Mouse (Mus musculus): ENCODE data around the gene Sirt7.

The Sirt7 gene

DNA sequence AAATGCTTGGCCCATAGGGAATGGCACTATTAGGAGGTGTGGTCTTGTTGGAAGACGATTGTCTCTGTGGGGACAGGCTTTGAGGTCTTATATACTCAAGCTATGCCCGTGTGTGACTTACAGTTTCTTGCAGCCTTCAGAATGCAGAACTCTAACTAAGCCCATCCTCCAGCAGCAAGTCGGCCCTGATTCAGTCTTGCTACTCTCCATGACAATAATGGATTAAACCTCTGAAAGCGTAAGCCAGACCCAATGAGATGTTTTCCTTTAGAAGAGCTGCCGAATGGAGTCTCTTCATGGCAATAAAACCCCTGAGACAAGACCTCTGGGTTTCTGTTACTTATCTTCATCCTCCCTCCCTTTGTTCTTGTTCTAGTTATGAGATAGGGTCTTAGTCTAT, 9.8 kb upstream of the Sirt7 start:
- no peak for DNase-seq

DNA sequence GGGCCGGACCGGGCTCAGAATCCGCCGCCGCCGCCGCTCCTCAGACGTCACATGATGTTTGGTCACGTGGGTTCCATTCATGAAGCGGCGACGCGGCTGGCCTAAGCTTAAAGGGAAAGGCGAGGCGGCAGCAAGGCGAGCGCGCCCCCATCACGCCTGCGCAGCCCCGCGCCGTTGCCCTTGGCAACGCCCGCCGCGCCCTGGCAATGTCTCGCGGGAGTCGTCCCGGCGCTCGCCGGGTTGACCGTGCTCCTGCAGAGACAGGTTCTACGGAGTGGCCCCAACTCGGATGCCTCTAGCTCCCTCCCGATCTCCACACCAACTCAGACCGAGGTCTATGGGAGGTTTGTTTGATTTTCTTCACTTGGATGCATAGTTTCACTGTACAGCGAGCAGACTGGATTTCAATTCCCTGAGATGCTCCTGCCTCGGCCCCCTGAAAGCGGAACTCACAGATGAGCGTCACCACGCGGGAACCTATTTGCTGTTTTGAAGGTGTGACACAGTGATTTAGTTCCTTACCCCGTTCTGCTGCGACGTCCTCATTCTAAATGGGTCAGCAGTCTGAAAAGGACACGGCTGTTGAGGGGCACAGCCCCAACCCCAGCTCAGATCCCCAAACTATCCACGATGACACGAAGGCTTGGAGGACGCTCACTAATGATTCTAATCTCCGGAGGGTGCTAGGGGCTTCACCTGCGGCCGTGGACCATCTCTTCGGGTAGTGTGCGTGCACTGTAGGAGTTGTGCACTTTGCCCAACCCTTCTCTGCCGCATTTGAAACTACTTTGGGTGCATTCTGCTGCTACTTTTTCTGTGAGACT, 8.7 kb upstream of the Sirt7 start, which contains the start of gene Mafg:
Mafg (minus strand) TSS at position 81 of the 824 bp plus-strand sequence.
- DNase-seq: peak; percentile 94

DNA sequence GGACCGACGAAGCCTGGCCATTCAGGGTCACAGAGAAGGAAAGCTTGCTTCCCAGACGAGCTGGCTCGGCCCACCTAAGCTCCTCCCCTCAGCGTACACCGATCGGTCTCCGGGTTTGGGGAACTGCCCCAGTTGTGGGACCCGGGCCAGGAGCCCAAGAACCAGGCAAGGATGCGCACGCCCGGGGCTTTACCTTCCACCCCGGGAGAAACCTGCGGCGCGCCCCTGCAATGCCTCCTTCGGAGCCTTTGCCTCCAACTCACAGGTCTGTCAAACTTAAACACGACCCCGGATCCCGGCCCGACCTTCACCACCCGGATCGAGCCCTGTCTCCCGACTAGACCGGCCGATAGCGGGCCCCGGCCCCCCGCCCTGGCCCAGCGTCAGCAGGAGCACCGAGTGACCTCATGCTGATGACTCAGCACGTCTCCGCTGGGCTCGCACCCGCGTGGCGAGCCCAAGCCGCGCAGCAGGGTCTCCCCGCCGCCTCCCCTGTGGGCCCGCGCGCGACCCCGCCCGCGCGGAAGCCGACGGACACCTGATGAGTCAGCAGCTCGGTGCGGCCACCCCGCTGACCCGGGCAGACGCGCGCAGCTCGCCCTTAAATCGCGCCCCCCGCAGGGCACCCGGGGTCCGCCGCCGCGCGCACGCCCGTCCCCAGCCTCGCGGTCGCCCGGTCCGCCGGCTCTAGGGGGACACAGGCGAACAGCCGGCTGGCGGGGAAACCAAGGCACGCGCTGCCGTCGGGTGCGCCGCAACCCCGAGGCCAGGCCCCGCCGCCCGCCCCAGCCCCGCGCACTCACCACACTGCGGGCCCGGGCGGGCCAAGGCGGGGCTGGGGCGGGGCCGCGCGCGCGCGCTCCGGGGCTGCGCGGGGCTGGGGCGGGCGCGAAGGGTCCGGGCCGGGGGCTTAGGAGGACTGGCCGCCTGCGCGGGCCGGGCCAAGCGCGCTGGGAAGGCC, 7.8 kb upstream of the Sirt7 start:
- peak; percentile 68 for DNase-seq

DNA sequence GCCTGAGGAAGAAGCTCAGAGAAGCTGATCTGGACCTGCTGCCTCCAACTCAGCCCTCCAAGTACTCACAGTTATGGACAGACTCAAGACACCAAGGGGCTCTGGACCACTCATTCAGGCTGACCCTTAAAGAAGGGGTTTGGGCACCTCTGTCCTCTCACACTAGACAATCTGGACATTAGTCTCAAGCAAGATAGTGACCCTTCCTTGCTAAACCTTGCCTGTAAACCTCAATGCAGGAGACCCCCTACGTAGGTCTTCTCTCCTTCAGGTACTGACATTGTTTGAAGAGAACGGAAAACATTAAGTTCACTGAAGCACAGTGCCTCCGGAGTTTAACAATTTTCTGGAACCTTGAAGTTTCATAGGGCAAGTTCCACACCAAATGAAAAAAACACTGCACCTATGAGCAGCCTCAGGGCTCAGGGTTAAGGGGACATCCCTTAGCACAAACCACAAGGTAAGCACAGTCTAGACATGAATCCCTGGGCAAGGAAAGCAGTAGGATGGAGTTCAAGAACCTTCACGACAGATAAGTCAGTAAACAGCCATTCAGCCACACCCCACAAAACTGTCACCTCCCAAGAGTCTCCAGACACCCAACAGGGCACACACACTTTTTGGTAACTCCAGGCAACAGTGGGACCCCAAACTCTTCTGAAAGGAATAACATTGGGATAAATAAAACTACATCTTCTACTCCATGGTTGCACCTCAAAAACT, 6.8 kb upstream of the Sirt7 start:
- no peak for DNase-seq

DNA sequence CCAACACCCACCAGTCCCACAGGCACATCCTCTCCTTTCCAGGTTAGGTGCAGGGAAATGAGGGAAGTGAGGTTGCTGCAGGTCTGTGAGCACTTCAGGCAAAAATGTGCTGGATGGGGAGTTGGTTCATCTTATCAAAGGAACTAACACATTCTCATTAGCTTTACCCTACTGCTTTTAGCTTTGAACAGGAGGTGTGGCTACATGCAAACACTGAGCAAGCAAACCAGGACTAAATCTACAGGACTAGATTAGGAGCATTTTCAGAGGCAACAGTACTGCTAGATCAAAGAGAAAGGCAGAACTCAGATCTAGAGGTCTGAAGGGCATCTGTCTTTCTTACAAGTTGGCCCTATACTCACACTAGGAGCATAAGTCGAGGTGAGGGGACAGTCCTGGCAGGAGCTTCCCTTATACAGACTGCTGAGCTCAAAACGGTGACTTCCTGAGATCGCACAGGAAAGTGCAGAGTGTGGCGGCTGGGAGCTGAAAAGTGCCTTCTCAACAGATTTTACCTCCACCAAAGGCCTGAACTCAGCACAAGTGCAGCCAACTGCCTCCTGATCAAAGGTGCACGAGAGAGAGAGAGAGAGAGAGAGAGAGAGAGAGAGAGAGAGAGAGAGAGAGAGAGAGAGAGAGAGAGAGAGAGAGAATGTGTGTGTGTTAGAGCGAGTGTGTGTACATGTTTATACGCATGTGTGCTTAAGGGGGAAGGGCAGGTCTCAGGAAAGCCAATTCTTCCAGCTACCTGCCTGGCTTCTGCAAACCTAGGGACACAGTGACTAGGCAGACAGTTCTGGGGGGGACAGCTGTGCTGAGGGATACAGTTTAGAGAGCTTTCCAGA, 6.1 kb upstream of the Sirt7 start:
- DNase-seq: no peak

DNA sequence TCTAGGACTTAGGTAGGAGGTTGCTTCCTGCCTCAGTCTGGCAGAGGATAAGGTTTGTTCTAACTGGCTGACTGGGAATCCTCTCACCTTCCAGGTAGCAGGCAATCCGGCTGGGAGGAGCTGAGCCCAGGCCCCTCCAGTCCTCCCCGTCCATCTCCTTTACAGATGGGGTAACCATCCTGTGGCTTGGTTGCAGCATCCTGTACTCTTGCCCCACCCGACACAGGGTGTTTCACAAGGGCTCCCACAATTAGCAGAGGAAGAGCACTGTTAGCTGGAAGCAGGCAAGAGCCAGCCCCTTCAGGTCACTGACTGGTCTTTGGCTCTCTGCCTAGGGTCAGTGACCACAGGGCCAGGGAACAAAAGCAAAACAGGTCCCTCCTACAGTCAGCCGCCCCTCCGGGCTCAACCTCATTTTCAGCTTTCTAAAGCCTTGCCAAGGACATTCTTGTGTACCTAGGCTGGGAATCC, 5.4 kb upstream of the Sirt7 start:
- no peak for DNase-seq

DNA sequence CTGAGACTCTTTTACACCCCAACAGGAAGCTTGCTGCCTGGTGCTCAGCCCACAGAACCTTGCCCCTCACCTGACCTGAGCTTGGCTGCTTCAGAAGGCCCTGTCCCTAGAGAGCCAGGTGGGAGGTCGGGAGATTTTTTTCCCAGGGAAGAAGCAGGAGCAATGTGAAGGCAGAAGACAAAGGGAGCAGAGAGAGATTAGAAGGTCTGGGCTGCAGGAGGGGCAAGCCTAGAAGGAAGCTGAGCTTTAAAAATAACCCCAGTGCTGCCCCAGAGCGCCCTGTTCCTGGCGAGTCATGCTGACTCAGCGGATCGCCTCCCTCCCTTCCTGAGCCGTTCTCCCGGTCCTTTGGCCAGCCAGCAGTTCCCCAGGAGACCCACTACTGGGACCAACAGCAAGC, 4.9 kb upstream of the Sirt7 start:
- no peak for DNase-seq

DNA sequence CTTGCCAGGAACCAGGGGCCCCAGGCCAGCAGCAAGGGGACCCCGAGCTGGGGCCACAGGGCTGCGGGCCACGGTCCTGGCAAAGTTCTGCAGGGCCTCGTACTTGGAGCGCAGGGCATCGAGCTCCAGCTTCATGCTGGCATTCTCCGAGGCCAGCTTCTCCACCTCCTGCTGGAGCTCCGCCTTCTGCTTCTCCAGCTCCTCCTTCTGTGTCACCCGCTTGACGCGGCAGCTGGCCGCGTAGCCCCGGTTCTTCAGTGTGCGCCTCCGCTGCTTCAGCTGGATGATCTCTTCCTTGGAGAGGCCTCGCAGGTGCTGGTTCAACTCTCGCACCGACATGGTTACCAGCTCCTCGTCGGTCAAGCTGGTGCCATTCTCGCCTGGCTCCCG, 4.3 kb upstream of the Sirt7 start:
- no peak for DNase-seq

DNA sequence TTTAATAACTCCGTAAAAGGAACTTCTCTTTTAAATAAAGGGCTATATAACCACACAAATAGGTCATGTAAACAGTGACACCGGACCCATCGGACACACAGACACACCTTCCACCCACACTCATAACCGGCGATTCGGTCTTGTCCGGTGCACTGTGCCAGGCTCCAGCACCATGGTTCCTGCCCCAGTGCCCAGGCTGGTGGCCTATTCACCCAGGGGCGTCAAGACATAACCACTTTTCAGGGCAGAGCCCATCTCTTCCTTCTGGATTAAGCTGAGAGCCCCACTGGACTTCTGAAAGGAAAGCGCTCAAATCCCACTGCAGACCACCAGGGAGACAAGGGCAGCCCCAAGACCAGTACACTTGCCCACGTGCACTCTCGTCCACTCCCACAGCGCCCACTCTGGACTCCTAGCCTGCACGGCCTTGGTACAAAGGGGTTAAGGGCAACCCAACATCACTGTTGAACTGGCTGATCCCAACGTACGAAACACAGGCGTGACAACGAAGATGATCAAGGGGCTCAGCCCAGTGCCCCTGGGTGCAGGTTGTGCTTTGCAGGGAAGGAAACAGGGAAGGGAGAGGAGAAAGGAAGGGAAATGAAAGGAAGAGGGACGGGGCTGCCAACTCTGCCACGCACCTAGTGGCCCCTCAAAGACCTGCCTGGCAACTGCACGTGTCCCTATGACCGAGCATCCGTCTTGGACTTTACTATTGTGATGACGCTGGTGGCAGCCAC, 3.7 kb upstream of the Sirt7 start:
- no peak for DNase-seq

DNA sequence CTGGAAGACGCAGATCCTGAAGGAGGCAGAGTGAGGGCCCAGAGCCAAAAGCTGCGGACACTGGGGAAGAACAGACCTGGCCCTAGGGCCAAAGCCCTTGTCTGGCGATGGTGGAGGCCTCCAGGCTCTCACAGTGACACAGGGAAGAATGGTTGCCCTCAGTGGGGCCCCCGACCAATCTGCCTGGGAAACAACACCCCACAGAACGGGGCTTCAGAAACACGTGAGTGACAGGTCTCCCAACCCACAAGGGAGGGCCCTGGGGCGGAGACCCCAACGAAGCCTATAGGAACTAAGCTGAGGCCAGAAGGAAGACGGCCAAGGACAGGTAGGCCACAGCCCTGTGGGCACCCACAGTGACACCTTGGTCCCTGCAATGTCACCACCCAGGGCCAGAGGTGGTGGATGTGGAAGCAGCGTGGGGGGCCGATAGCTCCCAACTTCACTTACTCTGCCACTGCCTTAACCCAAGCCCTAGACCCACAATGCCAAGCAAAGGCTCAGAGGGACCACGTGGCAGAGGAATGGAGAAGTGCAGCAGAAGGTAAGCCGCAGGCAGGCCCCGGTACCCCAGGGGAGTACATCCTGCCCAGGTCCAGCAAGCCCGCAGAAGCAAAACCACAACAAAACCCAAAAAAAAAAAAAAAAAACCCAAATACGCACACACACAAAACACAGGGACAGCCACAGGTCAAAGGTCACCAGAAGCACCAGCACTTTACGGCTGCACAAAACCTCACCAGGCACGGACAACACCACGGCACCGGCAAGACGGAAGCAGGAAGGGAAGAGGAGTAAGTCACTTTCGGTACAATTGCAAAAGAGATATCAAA, 2.6 kb upstream of the Sirt7 start:
- DNase-seq: no peak

DNA sequence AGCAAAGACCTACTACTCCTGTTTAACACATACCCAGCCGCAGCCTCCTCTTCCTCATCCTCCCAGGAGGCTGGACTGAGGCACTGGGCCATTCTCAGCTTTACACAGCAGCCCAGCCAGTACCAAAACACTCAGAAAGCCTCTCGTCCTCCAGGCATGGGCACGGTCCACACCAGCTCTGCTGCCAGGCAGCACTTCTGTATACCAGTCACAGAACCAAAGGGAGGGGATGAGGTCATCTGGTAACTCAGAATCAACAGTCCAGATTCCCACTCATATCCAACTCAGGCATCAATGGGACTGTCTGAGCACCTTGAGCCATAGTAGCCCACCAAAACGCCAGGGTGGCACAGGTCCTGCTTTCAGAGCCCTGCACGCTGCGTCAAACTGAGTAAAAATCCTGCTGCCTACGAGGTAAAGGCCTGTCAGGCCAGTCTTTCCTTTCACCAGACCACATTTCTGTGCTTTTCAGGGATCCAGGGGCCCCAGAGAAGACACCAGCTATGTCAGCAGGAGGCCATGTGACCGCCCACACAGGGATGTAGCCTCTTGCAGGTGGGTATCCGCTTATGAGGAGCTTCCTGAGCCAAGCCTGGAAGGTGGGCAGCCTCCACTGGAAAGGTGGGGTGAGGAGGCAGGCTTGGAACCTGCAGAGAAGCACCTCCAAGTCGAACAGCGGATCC, 1.9 kb upstream of the Sirt7 start:
- DNase-seq: no peak

DNA sequence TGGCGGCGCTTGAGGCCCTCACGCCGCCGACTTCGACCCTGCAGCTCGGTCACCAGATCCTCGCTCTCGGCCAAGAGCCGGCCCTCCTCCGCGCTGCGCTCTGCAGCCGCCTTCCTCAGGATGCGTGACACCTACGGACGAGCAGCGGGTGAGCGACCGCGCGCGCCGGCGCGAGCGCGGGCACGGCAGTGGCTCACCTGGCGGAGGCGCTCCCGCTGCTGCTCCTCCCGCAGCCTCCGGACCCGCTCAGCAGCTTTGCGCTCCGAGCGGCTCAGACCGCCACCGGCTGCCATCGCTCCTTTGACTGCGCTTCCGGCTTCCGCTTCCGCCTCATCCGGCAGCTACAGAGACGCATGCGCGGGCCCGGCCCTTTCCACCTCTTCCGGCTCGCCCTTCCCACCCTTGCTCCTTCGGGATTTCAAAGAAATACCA, 344 bp downstream of the Sirt7 start:
- DNase-seq: peak; percentile 85

DNA sequence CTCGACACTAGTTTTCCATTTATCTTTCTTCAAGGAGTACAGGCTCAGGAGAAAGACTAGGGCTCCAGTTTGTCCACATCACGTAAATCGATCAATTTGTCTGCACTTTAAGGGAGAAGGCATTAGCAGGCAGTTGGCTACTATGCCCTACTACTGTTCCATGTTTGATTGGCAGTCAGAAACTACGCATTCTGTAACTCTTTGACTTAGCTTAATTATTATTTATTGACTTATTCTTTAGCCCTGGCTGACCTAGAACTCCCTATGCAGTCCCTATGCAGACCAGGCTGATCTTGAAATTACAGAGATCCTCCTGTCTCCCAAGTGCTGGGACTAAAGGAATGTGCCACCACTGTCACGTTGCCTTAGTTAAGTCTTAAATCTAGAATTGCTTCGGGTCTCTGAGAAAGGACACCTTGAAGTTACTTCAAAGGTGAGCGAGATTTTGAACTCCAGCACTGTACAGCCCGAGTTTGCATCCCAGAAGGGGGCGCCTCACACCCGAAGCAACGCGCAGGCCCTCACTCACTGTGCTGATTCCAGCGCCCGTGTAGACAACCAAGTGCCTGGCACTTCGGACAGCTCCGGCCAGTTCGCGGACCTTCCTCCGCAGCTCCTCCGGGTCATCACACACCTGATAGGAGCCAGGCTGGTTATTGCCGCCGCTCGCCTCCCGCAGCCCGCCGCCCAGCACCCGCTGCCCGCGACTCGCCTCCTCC, 920 bp downstream of the Sirt7 start:
- DNase-seq: peak; percentile 71

DNA sequence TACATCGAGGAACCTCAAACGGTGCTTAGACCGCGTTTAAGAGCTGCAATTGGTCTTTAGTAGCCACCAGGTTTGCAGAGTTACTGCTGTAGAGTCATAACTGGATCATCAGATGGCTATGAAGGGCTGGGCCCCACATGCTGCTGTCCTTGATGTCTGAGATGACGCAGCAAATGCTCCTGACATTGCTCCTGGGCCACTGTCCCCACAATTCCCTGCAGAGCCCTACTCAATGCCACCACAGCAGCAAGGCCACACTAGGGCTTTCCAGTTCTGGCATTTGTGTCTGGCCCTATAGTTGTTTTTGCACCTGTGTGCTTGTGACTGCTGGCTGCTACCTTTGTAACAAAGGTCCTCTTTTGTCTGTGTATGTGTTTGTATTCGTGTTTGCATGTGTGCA, 2.2 kb downstream of the Sirt7 start:
- no peak for DNase-seq

DNA sequence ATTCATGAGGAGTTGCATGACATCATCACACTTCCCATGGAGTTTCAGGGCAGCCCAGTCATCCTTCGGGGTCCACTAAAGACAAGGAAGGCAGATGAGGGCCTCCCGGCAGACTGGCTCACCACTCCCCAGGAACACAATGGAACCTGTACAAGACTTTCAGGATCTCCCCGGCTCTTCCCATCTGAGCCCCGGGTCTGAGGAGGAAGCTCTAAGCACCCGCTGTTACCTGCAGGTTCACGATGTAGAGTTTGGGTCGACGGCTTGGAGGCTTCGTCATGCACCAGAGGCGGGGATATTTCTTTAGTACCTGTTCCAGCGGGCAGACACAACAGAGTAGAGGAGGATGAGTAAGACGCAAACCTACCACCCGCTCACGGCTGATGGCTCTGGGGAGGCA, 4.8 kb downstream of the Sirt7 start:
- no peak for DNase-seq

DNA sequence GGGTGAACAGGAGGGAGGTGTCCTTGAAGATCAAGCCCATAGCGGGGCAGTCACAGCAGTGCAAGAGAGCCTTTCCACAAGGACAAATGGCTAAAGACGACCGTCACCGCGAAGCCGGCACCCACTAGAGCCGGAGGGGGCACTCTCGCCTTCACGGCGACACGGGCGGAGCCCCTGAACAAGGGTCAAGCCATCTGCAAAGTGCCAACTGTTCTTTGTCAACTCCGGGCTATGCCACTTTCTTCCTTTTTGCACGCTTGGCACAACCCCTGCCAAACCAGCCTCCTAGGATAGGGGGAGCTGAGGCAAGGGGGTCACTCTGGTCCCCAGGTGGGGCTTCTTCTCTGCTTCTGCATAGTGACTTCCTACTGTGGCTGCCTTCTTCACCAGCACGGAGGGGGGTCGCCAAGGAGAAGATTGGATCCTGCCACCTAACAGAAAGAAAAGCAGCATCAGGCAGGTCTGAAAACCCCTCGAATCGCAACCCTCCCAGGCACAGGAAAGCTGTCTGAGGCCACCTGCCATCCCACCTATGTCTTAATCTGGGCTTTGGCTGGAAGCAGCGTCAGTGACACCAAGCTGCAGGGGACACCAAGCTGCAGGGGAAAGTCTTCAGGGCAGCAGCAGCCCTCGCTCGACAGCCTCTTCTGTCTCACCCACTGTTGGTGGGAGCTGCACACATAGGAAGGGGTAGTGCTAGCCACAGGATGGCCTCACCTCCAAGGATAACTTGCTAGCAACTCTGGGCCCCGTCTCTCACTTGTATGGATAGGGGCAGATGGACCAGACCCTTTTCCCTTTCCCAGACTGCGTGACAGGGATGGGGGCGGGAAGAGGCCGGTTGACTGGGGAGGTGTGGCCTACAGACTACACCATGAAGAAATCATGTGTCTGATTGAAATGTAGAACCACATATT, 6.2 kb downstream of the Sirt7 start:
- DNase-seq: no peak

DNA sequence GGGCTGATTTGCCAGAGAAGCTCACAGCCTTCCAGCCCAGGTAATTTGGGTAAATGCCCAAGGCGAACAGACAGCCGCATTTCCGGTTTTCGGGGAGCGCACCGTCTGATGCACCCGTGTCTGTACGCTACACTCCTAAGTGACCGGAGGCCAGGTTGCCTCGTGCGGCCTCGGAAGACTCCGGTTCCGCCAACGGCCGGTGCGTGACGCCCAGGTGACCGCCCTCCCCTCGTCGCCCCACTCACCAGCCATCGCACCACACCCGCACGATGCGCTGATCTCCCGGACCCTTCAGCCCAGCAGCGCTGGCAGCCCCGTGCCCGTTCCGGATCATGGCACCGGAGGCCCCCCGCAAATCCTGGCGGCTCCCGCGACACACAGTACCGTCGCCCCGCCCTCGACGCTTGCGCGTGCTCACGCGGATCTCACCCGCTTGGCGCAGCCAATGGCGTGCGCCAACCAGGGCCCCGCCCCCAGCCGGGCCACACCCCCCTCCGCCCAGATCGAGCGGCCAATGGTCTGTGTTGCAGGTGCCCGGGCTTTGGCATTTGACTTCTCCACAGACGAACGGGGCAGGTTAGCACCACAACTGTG, 7.4 kb downstream of the Sirt7 start, which contains the start of gene Pcyt2:
Pcyt2 (minus strand) TSS at position 418 of the 594 bp plus-strand sequence.
- peak; percentile 91 for DNase-seq

Data from right cerebral cortex, postnatal 14 days (tissue).